Mouse (Mus musculus) embryonic facial prominence, embryonic 11.5 days (tissue): Measurements from ENCODE around the gene Cdc37. TPM values are rescaled to one million over a fixed set of nuclear protein-coding genes. Genes with fewer than 3 reads are reported as not detected.
"Not testable (repeated sequence)": the region's sequence is repeated elsewhere in the genome, so short reads cannot be mapped to it uniquely, and the experiment has no call there.

ENCODE experiments used
- ATAC-seq: fragments of 200-750 bp; cut with Nextera tagmentation; replicated peaks from 2 replicates; pipeline ENCODE4 v1.8.0; 2017; ENCODE audit warnings: low read depth; ENCODE audit not compliant: insufficient number of reproducible peaks, low FRiP score, low TSS enrichment
- DNase-seq: peaks from one replicate; pipeline ENCODE4 v3.0.0-alpha.2; 2015; ENCODE audit warnings: low spot score
- H3K27ac ChIP-seq: fragments of 300-500 bp; sonication (generic); replicated peaks from 2 replicates; pipeline ENCODE4 v1.5.1; 2014; ENCODE audit warnings: mild to moderate bottlenecking, low read depth, low read length, control low read depth
- H3K27me3 ChIP-seq: fragments of 300-500 bp; sonication (generic); 2 replicates; pipeline ENCODE4 v1.6.1; 2014; ENCODE audit warnings: mild to moderate bottlenecking, low read length, moderate library complexity, mixed read lengths; ENCODE audit not compliant: control insufficient read depth, insufficient read depth
- H3K36me3 ChIP-seq: fragments of 300-500 bp; sonication (generic); replicated peaks from 2 replicates; pipeline ENCODE4 v1.6.1; 2014; ENCODE audit warnings: low read depth, mild to moderate bottlenecking, low read length, moderate library complexity, mixed read lengths; ENCODE audit not compliant: control insufficient read depth, insufficient read depth
- H3K4me1 ChIP-seq: fragments of 300-500 bp; sonication (generic); 2 replicates; pipeline ENCODE4 v1.6.1; 2014; ENCODE audit warnings: low read length, mixed read lengths; ENCODE audit not compliant: control insufficient read depth, insufficient read depth
- H3K4me2 ChIP-seq: fragments of 300-500 bp; sonication (generic); 2 replicates; pipeline ENCODE4 v1.6.1; 2014; ENCODE audit warnings: low read depth, mild to moderate bottlenecking, control low read depth, low read length, moderate library complexity
- H3K4me3 ChIP-seq: fragments of 300-500 bp; sonication (generic); 2 replicates; pipeline ENCODE4 v1.5.1; 2014; ENCODE audit warnings: low read depth, low read length, control low read depth
- H3K9ac ChIP-seq: fragments of 300-500 bp; sonication (generic); replicated peaks from 2 replicates; pipeline ENCODE4 v1.6.1; 2014; ENCODE audit warnings: mild to moderate bottlenecking, control low read depth, low read length
- H3K9me3 ChIP-seq: fragments of 300-500 bp; sonication (generic); replicated peaks from 2 replicates; pipeline ENCODE4 v1.6.1; 2016; ENCODE audit warnings: mild to moderate bottlenecking, low read length, inconsistent platforms, mixed read lengths; ENCODE audit not compliant: control insufficient read depth
- WGBS: fragments of 180-500 bp; shearing (Covaris S2); extraction: QIAGEN DNeasy Blood & Tissue Kit; methylation state at CpG from one replicate; pipeline ENCODE4 v1.1.7; 2014; 5-methylcytosine and 5-hydroxymethylcytosine counted together
- polyA plus RNA-seq: library from polyadenylated mRNA; unstranded; fragments of >200 nt; fragmentation: Nextera tagmentation; extraction: Ambion mirVana; gene quantifications from 2 replicates; pipeline ENCODE4 v1.2.1, GENCODE M21; 2014

Gene Cdc37
- 371 and 374 TPM in 2 replicates for polyA plus RNA-seq

- H3K4me2 ChIP-seq = peak within 1 kb of the TSS; percentile 77
- peak; percentile 87 for ATAC-seq
- H3K4me1 ChIP-seq = peaks cover 2% of the 10 kb centered on the region; the same call in 1 of the 2 replicates
- peak within 1 kb of the TSS; percentile 80 for H3K9ac ChIP-seq
- H3K4me3 ChIP-seq = peak within 1 kb of the TSS; percentile 64
- H3K36me3 ChIP-seq = no peaks in the 10 kb centered on the region; the same call in 1 of the 2 replicates
- H3K27me3 ChIP-seq = no peaks in the 10 kb centered on the region
- H3K27ac ChIP-seq = no peak within 1 kb of the TSS; the same call in none of the 2 replicates
- peak; percentile 98 for DNase-seq
- WGBS = 3% methylated on average over 56 of the region's 56 CpGs
- H3K9me3 ChIP-seq = no peaks in the 10 kb centered on the region
Measured at GRCm38 (mm10) chr9:21149654-21150419, at the start of gene Cdc37. Gene Cdc37, minus strand, starts transcription at chr9:21149982.

DNA sequence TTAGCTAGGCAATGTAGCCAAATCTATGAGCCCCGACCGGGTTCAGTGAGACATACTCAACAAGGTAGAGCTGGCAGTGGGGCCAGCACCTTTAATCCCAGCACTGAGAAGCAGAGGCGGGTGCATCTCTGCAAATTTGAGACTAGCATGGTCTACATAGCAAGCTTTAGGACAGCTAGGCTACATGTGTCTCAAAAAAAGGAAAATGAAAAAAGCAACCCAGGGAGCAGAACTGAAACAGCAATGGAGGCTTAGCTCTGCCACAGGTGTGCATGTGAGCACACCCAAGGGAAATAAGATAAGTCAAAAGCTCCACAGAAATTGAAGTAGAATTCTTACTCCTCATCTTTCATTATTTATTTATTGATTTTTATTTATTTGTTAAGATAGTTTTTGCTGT, 49.2 kb upstream of the Cdc37 start:
- no peaks in the 10 kb centered on the region; the same call in 1 of the 2 replicates for H3K4me1 ChIP-seq
- no peak for DNase-seq
- 83% methylated on average over 3 of the region's 3 CpGs for WGBS

GRCm38 (mm10) chr9:21197981-21198380, 48.2 kb upstream of the Cdc37 start:
- Histone ChIP-seq H3K27ac (no peak overlapping the region), H3K4me2 (0 out of 2 replicates have a peak overlapping the region, but pooled peaks have one; percentile 3), H3K36me3 (no peaks in the 10 kb centered on the region), H3K9ac (no peak overlapping the region), H3K9me3 (no peaks in the 10 kb centered on the region), H3K4me3 (no peak overlapping the region), H3K27me3 (no peaks in the 10 kb centered on the region), H3K4me1 (no peaks in the 10 kb centered on the region; the same call in 1 of the 2 replicates)
- ATAC-seq = peak; percentile 31; the same call in 1 of the 2 replicates
- peak; percentile 69 for DNase-seq
- 15% methylated on average over 4 of the region's 4 CpGs for WGBS

More for the DNA sequence above, 49.2 kb upstream of the Cdc37 start:
- H3K9ac ChIP-seq = no peak overlapping the region
- no peak overlapping the region for H3K4me3 ChIP-seq
- H3K27ac ChIP-seq = no peak overlapping the region
- H3K4me2 ChIP-seq = no peak overlapping the region
- no peaks in the 10 kb centered on the region for H3K27me3 ChIP-seq
- no peaks in the 10 kb centered on the region for H3K36me3 ChIP-seq
- H3K9me3 ChIP-seq = no peaks in the 10 kb centered on the region
- ATAC-seq = no peak

GRCm38 (mm10) chr9:21196521-21197433, 47.0 kb upstream of the Cdc37 start:
- no peak overlapping the region for H3K27ac ChIP-seq
- H3K9ac ChIP-seq = peak overlapping the region; percentile 50
- H3K9me3 ChIP-seq = no peaks in the 10 kb centered on the region
- 42% methylated on average over 19 of the region's 19 CpGs for WGBS
- H3K4me2 ChIP-seq = peak overlapping the region; percentile 33
- no peaks in the 10 kb centered on the region for H3K36me3 ChIP-seq
- 0 out of 2 replicates have a peak, but pooled peaks have one; percentile 22 for ATAC-seq
- no peaks in the 10 kb centered on the region for H3K27me3 ChIP-seq
- no peaks in the 10 kb centered on the region; the same call in 1 of the 2 replicates for H3K4me1 ChIP-seq
- H3K4me3 ChIP-seq = peak overlapping the region; percentile 22
- DNase-seq = no peak

GRCm38 (mm10) chr9:21195736-21196505, 46.1 kb upstream of the Cdc37 start:
- not testable (repeated sequence) for H3K4me1 ChIP-seq, ATAC-seq, H3K4me2 ChIP-seq, H3K9me3 ChIP-seq, H3K9ac ChIP-seq, H3K27ac ChIP-seq, H3K36me3 ChIP-seq, DNase-seq, H3K4me3 ChIP-seq, H3K27me3 ChIP-seq
- 61% methylated on average over 7 of the region's 7 CpGs for WGBS

DNA sequence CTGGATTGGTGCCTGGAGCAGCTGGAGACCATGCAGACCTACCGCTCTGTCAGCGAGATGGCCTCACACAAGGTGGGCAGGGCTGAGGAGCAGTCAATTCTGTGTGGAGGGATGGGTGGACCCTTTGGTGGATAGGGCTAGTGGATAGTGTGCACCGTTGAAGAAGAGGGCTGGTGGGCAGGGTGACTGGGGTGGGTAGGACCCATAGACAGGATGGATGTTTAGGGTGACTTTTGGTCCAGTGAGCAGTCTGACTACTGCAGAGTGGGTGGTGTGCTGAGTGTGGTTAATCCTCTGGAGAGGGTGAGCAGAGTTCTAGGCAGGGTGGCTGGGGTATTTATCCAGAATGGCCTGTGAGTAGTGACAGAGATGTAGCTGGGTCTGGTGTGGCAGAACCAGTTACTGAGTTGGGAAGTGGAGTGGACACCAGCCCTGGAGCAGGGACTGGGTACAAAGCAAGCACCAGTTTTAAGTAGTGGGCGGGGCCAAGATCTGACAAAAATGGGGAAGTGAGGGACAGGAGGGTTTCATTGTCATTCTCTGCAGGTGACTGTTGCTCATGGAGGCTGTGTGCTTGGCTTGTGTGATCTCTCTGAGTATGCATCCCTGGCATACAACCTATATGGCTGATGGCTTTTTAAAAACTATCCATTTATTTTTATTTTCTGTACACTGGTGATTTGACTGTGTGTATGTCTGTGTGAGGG, 45.2 kb upstream of the Cdc37 start:
- Histone ChIP-seq H3K4me3 (no peak overlapping the region), H3K4me1 (no peaks in the 10 kb centered on the region; the same call in 1 of the 2 replicates), H3K27ac (no peak overlapping the region), H3K36me3 (no peaks in the 10 kb centered on the region), H3K4me2 (no peak overlapping the region), H3K9ac (no peak overlapping the region), H3K9me3 (no peaks in the 10 kb centered on the region), H3K27me3 (no peaks in the 10 kb centered on the region)
- no peak for DNase-seq
- 83% methylated on average over 4 of the region's 4 CpGs for WGBS
- no peak for ATAC-seq

DNA sequence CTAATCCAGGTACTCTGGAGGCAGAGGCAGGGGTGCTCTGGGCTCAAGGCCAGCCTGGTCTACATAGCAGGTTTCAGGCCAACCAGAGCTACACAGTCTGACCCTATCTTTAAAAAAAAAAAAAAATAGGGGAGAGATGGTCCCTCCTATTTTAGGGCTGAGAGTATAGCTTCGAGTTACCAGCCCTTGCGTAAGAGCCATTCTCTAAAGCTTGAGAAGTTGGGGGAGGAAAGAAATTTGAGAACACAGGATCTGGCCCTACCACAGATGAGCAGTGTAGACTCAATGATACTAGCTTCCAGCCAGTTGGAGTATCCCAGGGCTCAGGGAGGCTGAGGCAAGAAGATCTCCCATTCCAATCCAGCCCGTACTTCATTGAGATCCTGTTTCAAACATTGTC, 44.0 kb upstream of the Cdc37 start:
- 79% methylated on average over 3 of the region's 3 CpGs for WGBS
- no peak overlapping the region for H3K4me2 ChIP-seq
- no peaks in the 10 kb centered on the region for H3K27me3 ChIP-seq
- H3K4me1 ChIP-seq = no peaks in the 10 kb centered on the region; the same call in 1 of the 2 replicates
- no peak overlapping the region for H3K27ac ChIP-seq
- no peaks in the 10 kb centered on the region for H3K9me3 ChIP-seq
- no peak overlapping the region for H3K9ac ChIP-seq
- no peaks in the 10 kb centered on the region for H3K36me3 ChIP-seq
- H3K4me3 ChIP-seq = no peak overlapping the region
- DNase-seq (no peak), ATAC-seq (no peak)
